Mouse (Mus musculus) activated CD4-positive, CD25-positive, alpha-beta regulatory T cell, adult 9 weeks (primary cell): Measurements from ENCODE around the gene Cherp. TPM values are rescaled to one million over a fixed set of nuclear protein-coding genes. Genes with fewer than 3 reads are reported as not detected.

ENCODE experiments used
- polyA plus RNA-seq: library from polyadenylated mRNA; unstranded; fragments of 100-300 nt; shearing (Covaris generic); gene quantifications from one replicate; pipeline ENCODE4 v1.2.1, GENCODE M21; 2017

Gene Cherp
- 119 TPM for polyA plus RNA-seq

DNA sequence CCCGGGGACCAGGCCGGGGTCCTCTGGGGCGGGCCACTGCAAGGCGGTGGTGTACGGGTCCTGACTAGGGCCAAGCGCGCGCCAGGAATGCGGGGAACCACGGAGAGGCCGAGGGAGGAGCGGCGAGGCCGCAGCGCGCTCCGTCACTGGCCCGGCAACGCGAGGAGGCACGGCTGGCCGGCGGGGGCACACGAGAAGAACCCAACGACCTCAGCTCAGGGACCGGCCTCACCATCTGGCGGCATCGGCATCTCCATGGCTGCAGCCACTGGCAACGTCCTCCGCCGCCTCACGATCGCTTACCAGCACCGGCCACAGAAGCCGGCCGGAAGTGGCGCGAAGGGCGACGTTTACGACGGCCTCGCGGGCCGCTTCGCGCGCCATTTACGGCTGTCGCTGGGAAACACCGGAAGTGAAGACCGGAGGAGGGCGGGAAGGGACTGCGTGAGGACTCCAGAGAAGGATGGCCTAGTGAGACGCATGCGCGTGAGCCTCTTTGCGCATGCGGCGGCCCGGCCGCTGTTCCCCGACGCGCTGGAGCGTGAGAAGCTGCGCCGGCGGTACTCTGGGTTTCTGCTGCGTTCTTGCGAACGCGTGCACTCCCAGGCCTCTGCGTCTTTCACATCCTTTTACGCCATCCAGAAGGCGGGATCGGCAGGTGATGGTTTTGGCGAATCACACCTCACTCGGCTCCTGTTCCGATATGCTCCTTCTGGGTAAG, at the start of gene Cherp:
Gene Cherp, minus strand, starts transcription at position 401 of the 721 bp plus-strand sequence.

DNA sequence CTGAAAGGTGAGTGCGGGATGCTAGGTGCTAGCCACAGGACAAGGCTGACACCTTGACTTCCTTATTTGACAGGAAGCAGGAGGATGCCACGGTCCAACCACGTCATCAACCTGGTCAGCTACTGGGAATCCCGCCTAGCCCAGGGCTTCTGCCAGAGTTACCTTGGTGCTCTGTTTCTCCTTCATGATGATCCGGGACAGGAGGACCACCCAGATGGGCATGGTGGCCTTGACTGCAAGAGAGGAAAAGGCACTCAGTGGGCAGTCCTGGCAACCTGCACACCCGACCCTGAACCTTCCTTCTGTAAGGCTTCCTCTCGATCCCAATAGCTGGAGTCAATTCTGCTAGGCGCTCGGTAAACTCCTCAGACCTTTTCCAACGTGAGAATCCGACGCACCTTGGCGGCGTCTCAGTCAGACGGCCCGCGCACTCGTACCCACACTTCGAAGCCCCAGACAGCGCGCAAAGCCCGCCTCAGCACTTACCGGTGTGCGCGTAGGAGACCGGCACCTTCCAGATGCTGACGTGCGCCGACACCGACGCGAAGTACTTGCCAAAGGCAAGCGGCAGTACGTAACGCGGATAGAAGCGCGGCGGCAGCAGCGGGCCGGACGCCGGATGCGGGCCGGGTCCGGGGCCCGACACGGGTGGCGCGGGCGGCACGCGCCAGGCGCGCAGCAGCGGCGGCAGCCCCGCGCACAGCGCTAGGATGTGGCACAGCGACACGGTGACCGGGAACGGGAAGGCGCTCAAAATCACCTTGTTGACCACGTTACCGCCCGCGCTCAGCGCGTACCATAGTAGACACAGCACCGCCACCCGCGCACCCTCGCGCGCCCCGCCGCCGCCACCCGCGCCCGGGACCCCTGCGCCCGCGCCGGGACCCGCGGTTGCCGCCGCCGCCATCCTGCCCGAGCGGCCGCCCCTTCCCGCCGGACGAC, 16.9 kb upstream of the Cherp start, which contains the start of gene Slc35e1:
Gene Slc35e1, minus strand, starts transcription at position 935 of the 942 bp plus-strand sequence.

DNA sequence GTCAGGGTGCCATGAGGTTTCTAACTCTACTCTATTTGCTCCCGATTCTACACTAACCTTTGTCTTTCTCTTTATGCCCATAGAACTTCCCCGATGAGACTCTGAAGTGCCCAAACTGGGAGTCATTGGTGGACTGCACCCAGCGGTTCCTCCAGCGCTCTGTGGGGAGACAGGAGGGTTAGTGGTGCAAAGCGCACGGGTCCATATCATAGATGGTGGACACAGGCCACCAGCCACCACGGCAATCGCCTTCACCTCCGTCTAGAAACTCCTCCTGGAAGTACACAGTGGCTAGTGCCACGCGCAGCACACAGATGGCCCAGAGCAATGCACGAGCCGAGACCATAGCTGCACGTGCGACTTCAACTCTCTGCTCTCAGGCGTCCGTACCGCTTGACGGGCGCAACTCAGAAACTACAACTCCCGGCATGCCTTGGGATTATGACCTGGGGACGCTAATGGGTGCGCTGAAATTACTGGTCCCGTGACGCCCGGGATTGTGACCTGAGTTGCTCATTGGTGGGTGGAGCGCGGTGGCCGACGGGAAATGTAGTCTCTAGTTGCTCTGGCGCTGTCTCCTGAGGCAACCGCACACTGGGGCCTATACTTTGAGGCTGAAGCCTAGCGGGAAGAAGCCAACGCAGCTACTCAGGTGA, 31.6 kb downstream of the Cherp start, which contains the start of the genes Calr3 and 1700030K09Rik:
Gene Calr3, minus strand, starts transcription at position 533 of the 656 bp plus-strand sequence.
Gene 1700030K09Rik, plus strand, starts transcription at position 543 of the 656 bp plus-strand sequence.

DNA sequence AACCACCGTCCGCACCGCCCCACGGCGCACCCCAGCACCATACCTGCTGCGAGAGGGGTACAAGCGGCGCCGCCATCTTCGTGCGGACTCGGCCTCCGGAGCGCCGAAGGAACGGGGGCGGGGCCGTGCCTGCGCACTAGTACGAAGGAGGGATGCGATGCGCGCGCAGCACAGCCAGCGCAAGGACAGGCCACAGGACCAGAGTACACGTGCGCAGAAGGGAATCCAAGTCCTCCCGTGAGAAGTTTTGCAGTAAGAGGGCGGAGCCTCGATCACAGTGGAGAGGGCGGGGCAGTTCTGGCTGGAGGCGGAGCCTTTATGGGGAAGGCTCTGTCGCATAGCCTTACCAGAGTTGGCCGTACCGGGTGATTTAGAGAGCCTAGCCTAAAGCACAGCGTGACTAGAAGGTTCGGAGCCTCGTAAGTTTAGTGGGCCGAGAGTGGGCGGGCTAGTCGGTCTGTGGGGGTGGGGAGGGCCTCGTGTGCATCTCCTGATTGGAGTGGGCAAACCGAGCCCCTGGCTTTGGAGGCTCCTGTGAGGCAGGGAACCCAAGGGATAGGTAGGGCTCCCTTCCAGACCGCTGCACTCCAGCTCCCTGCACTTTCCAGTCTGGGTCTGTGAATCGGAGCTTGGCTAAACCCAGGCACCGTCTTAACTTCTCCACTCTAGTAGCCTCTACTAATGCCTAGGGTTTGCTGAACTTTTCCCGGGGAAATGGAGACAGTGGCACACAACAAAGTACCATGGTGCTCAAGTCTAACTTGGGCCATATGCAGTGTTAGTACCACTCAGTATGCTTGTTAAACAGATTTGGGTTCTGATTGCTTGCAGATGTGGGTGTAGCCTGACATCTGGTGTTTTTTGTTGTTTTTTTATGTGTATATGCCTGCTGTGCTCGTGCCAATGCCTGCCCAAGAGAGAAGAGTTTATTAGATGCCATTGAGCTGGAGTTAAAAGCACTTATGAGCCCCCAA, 53.4 kb downstream of the Cherp start, which contains the start of gene Eps15l1:
Gene Eps15l1, minus strand, starts transcription at position 99 of the 974 bp plus-strand sequence.

Other genes starting within 250 kb of the Cherp start
- gene Ap1m1, start 235.2 kb downstream of the Cherp start, polyA plus RNA-seq, result 180 TPM
- gene Gm10282, start 170.0 kb downstream of the Cherp start, polyA plus RNA-seq, result 6.2 TPM
- gene Klf2, start 156.2 kb downstream of the Cherp start, polyA plus RNA-seq, result 12.4 TPM
- gene Eps15l1, start 53.8 kb downstream of the Cherp start, polyA plus RNA-seq, result 55.5 TPM
- gene Calr3, start 31.4 kb downstream of the Cherp start, polyA plus RNA-seq, result 0.35 TPM
- 9.6 TPM for gene 1700030K09Rik, start 31.3 kb downstream of the Cherp start, polyA plus RNA-seq
- 4.3 TPM for gene Slc35e1, start 17.4 kb upstream of the Cherp start, polyA plus RNA-seq
- gene Med26, start 73.0 kb upstream of the Cherp start, polyA plus RNA-seq, result 7.1 TPM
- 64.8 TPM for gene Smim7, start 95.9 kb upstream of the Cherp start, polyA plus RNA-seq
- 1.5 TPM for gene Tmem38a, start 96.8 kb upstream of the Cherp start, polyA plus RNA-seq
- not detected for gene Nwd1, start 171.5 kb upstream of the Cherp start, polyA plus RNA-seq
- gene Sin3b, start 248.1 kb upstream of the Cherp start, polyA plus RNA-seq, result 217 TPM